Mouse (Mus musculus): Measurements from ENCODE around the gene Wdr5. TPM values are rescaled to one million over a fixed set of nuclear protein-coding genes. Genes with fewer than 3 reads are reported as not detected.

The Wdr5 gene
- polyA plus RNA-seq, 1 experiment: 22.5 TPM

DNA sequence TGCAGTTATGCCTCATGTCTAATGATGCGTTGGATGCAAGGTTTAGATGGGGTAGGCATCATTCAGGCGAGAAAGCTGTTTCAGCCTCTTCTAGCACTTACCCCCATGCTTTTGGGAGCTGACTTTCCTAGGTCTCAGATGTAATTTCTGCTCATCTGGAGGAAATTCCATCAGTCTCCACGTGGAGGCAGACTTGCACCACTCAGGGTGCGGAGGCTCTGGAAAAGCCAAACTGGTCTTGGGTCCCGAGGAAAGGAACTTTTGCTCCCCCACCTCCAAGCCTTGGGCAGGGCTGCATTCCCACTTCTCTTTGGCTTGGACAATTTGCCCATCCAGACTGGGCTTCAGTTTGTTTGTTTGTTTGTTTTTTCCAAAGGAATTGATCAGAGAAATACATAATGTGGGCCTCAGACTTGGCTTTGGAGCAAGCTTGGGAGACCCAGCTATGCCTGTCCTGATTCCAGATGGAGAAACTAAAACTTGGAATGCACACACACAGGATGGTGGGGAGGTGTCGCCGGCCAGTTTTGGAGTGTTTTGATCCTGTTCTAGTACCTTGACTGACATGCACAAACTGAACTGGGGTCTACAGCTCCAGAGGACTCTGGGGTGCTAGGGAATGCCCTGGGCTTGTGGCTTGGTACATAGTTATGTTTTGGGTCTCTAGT lies 37.8 kb downstream of the Wdr5 start:
- no peak for DNase-seq (ENCODE audit: low read depth)

DNA sequence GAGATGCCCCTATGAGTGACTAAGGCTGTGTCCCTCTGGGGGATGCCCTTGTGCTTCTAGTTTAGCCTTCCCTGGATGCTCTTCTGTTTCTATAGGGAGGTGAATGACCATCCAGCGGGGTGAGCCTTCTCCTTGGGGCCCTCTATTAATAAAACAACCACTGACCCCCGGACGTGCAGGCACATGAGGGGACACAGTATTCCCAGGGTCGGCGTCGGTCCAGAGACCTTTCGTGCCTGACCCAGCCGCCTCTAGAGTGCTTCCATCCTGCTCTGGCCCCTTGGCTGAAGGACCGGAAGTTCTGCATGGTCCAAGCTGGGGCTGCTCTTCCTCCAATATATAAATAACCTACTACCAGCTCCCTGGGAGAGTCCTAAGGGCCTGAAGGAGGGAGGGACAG lies 39.4 kb downstream of the Wdr5 start:
- no peak for DNase-seq (ENCODE audit: low read depth)

DNA sequence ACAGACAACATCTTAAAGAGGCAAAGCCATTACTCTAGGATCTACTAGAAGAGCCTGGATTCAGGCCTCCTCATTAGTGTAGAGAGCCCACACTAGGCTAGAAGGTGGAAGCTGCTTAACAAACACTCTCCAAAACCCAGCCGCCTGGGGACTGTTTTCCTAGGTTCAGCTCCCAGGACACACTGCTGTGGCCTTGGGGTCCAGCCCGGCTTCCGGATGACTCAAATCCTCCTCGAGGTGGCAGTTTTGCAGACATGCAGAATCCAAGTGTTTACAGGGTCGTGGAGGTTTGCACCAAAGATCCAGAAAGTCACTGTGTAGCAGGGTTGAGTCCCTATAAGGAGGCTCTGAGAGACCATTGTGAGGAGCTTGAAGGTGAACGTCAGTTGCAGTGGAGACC lies 42.0 kb downstream of the Wdr5 start:
- no peak for DNase-seq (ENCODE audit: low read depth)

DNA sequence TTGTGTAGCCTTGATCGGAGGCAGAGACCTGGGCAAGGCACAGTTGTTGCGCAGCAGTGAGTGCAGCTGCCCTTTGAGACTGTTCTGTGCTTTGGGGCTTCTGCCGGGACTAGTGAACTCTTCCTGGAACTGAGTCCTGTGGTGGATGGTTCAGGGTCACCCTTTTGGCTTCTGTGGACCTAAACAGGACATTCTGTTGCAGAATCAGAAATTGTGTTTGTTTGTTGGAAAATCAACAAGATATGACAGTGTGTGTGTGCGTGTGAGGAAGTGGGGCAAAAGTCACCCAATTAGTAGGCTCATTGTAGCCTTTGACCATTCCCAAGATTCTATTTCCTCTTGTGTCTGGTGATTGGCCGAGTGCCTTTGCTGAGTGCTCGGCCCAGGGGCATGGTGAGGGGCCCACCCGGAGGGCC lies 45.8 kb downstream of the Wdr5 start:
- no peak for DNase-seq (ENCODE audit: low read depth)

DNA sequence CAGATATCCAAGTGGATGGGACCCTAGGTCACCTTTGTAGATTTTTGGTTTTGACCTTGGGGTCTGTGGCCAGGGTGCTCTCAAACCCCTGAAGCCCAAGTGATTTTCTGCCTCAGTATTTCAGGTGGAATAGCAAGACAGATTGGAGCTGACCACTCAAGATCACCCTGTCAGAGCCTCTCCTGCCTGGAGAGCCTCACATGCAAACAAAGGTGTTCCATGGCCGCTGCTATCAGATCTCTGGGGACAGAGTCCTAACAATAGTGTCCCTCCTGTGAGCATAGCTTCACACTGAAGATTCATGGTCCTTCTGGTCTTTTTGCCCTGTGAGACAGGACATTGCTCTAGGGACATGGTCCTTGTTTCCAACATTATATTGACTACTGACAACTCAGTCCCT lies 46.2 kb downstream of the Wdr5 start:
- no peak for DNase-seq (ENCODE audit: low read depth)

DNA sequence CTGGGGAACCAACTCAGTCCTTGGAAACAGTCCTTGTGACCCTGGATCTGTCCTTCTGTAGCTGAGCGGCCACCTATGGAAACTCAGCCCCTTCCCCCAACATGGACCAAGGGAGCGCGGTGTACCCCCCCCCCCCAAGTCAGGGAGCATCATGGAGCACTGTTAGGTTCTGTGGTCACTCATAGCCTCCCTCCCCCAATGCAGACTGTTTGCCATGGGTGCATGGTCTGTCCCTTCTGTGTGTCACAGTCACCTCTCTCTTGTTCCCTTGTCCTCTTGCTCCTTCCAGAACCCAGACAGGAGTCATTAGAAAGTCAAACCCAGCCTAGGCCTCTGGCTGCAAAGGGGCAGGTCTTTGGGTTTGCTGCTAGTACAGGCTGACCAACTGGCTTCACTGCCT lies 46.9 kb downstream of the Wdr5 start:
- no peak for DNase-seq (ENCODE audit: low read depth)

DNA sequence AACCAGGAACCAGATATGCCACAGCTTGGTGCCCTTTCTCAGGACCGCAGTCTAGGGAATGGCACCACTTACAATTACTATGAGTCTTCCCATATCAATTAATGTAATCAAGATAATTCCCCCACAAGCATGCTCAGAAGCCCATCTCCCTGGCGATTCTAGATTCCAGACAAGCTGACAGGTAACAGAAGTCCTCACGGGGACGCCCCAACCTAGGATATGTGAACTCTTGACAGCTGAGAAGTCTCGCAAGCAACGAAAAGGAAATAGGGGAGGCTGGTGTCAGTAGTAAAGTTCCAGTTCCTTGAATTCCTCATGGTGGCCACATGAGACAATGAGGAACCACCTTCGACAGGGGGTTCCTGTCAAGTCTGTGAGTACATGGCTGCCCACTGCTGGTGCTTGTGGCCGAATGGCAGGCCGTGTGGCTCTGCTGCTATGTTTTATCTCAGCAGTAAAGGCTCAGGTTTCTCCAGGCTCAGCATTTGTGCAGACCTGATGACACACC lies 48.7 kb downstream of the Wdr5 start:
- no peak for DNase-seq (ENCODE audit: low read depth)

DNA sequence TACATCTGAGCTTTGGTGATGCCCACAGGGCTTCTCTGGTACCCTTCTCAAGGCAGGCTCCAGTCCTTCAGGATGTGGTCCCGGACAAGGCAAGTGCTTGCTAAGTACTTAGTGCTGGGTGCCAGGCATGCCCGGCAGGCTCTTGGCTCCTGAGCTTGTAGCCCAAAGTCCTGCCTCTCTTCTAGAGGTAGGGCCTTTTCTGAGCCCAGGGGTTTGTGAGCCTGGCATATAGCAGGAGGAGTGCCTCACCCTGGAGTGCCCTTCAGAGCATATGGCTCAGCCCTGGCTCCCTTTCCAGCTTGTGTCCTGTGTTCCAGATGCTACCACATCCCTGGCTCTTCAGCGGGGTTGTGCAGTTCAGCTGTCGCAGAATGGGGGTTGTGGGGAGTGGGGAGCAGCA lies 49.7 kb downstream of the Wdr5 start:
- DNase-seq (ENCODE audit: low read depth): no peak

DNA sequence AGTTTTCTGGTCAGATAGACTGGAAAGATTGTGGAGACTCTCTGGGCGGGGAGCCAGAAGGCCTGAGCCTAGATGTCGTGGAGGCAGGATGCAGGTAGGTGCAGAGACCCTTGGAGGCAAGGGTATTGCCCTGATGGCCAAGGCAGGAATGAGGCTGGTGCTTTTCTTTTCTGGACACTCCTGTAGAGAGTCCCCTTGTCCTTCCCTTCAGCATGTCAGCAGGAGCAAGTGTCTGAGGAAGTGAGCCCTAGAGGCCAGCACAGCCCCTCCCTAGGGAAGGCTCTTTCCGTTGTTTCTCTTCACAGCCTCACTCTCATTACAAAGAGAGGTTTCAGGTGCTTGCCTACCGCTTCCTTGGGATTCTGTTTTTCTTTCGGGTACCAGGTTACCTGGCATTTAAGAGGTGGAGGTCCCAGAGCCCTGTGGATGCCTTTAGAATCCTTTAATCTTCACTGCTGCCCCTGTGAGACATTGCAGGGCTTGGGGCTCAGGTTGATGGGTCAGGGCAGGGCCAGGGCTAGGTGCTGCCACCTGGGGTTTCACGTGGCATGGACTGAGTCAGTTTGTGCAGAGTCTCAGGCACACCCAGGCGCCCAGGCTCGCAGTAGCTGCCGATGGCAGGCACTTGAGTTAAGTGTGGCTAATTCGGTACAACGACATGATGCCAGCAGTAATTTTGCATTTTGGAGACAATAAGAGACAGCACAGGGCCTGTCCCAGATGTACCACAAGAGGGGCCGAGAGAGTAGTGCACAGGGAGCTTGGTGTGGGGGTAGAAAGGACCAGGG lies 50.6 kb downstream of the Wdr5 start:
- no peak for DNase-seq (ENCODE audit: low read depth)

DNA sequence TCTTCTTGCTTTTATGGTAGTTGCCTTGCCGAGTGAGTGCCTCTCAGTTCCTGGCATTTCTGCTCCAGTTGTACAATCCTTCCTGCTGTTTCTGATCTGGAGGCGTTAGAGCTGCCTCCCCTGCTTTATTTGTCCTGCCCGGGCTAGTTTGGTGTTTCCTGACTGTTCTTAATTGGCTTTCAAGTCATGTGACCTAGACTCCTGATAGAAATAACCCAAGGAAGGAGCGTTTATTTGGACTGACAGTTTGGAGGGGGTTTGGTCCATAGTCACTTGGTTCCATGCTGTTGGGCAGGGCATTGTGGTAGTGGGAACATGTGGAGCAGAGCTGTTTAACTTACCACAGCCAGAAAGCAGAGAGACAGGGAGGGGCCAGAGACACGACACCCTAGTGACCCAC lies 55.9 kb downstream of the Wdr5 start:
- DNase-seq (ENCODE audit: low read depth): no peak

DNA sequence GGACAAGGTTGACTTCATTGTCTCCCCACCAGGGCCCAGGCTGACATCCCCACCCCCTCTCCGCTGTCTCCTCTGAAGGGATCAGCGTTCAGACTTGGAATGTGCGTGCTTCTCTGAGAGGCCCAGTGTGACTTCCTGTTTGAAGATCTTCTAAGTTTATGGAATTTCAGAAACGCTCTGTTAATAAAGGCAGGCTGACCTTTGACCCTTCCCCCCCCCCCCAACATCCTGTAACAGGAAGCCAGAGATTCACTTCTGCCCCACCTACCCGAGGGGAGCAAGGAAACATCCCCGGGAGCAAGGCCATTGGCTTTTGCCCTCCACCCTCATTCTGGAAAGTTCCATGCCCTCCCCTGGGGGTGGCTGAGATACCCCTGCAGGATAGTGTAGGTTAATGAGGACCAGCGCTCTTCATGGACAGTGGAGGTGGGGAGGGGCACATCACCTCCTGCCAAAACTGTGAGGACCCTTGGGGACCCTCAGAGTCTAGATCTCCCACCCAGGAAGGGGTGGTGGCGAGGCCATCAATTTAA lies 57.4 kb downstream of the Wdr5 start:
- DNase-seq (ENCODE audit: low read depth): no peak

DNA sequence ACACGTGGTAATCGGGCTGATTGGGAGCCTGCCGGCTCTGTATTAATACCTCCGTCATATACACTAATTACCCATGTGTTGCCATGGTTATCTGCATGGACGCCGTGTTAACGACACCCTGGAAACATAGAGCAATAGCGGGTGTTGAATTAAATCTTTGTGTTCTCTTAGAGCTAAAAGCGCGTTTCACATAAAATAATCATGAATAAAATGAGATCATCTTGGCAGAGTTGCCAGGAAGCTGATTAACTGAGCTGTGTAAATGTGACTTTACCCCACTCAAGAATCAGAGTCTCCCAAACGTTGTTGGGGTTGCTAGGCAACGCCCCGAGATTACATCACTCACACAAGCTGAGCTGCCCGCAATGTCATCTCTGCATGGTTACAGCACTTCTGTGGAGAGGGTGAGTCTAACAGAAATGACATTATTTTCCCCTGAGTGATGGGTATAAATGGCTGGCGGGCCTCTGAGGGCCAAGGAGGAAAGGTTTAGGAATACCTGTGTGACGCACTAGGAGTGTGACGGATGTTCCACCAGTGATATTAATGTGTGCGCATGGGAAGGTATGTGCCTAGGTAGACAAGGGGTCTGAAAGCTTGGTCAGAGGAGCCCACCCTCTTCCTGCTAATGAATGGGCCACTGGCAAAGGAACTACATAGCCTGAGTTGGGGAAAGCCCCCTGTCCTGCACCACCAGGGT lies 58.1 kb downstream of the Wdr5 start:
- no peak for DNase-seq (ENCODE audit: low read depth)

DNA sequence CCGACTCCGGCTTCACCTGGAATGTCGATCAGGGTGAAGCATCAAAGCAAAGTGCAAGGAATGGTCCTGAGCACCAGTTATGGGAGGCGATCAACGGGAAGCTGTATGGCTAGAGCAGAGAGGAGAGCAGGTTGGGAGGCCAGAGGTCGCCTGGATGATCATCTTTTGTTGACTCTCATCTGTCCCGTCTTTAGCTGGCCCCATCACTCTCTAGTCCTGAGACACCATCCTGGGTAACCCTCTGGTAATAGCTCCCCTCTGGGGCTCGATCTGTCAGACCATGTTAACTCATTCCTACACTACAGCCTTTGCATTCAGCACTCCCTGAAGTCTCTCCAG lies 58.6 kb downstream of the Wdr5 start:
- no peak for DNase-seq (ENCODE audit: low read depth)

DNA sequence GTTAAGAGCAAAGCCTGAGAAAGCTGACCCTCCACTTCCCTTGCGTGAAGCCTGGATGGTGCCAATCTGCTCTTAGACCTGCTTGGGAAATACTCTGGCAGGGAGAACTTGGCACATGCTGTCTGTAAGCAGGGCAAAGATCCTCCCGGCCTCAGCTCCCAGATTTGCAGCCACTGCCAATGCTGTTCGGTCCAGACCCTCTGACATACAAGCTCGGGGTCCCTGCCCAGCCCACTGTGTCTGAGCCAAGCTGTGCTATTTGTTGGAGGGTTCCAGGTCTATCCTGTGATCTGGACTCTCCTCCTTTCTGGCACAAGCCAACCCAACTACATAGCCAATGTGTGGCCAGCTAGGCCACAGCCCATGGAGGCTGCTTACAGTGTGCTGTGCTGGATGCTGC lies 61.5 kb downstream of the Wdr5 start:
- no peak for DNase-seq (ENCODE audit: low read depth)

DNA sequence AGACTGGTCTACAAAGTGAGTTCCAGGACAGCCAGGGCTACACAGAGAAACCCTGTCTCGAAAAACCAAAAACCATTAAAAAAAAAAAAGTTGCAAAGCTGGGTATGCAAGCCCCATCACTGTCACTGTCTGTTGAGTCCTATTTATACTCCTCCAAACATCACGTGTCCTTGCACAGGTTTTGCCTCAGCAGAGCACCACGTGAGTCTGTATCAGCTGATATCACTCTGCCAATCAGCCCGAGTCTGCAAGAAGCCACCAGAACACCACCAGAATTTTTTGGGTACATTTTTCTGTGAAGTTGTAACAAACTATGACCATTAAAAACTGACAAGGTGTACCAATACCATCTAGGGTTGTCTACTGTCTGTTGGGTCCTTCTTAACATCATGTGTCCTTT lies 63.6 kb downstream of the Wdr5 start:
- DNase-seq (ENCODE audit: low read depth): no peak

DNA sequence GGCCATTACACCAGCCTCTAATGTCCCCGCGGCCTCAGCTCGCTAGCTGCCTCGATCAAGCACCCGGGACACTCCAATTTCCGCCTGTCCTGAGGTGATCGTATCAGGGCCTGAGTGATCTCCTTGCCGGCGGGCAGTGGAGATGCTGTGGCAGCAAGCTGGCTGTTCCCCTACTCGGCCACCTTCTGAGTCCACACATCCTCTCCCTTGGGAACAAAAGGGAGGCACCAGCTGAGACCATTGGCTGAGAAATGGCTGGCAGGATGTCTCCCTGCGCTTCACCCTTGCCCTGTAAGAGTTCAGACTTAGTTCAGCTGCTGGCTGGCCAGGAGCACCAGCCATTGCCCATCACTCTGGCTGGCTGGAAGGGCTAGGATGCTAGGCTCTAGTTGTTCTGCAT lies 67.2 kb downstream of the Wdr5 start:
- no peak for DNase-seq (ENCODE audit: low read depth)

DNA sequence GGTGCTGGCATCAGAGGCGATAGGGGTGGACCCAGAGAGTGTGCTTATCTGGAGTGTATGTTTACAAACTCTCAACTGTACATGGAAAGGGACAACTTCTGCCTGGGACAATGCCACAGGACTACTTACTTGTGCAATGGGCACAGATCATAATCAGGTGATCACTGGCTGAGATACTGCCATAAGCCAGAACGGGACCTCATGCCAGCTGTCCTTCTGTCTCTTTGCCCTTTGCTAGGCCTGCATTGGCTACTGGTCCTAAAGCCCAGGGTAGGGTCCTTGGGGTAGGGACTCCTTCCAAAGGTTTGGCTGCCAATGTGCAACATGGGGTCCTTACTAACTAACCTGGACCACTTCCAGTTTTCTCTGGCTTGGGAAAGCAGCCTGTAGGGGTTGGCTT lies 68.1 kb downstream of the Wdr5 start:
- no peak for DNase-seq (ENCODE audit: low read depth)

DNA sequence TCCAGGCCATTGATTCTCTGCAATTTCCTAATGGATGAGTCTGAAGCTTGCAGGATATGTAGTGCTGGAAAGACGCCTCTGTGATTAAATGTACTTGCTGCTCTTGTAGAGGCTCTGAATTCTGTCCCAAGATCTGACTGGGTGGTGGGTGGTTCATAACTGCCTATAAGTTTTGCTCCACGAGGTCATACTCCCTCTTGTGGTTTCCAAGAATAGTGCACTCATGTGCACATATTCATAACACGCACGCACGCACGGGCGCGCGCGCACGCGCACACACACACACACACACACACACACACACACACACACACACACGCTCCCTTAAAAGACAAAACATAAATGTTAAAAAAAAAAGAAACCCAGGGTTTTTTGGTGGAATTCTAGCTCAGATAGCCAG lies 69.6 kb downstream of the Wdr5 start:
- DNase-seq (ENCODE audit: low read depth): no peak

Data from gonadal fat pad, adult 2 months (tissue).